ENCODE assay signal across 9 mouse cellular contexts in genomic region chr14:25345995-25346394, GRCm38 (mm10).
DNase-seq lines count a peak whose midpoint lies in the region; TF ChIP-seq lines count a peak whose summit lies in the region.
"Had no signal": no experiment of that assay in that cellular context is flagged by ENCODE, and none has a peak within 500 bp of the region (broad histone marks: within the 10 kb centered on the region; RNA-seq: fewer than 3 reads in every experiment).

No protein-coding gene starts in this region.

- H3K36me3 ChIP-seq in C2C12 (ENCODE audit: control insufficient read depth, insufficient read depth), result no peaks in the 10 kb centered on the region
- H3K36me3 ChIP-seq: lung, embryonic 15.5 days had no signal

- TF ChIP-seq POLR2A in lung, adult 2 months (IDR thresholded peaks at IDR 0.05; ENCODE audit: borderline replicate concordance, extremely low read depth, low read depth, low read length), result no peak

- no peak overlapping the region for H3ac ChIP-seq in C2C12 (ENCODE audit: control insufficient read depth, insufficient read length, low read depth)

- H3K4me3 ChIP-seq in C2C12 (ENCODE audit: insufficient read depth, poor library complexity, severe bottlenecking), result no peak overlapping the region
- no peak overlapping the region for H3K4me3 ChIP-seq in lung, adult 2 months (replicated peaks; ENCODE audit: extremely low read depth, low read depth, low read length)
- H3K4me3 ChIP-seq: lung, embryonic 15.5 days had no signal

- H3K79me2 ChIP-seq in C2C12 (ENCODE audit: control insufficient read depth, insufficient read depth), result no peaks in the 10 kb centered on the region

- 26% methylated on average over 2 of the region's 2 CpGs for WGBS in lung, adult 2 months

- H3K4me1 ChIP-seq in lung, adult 2 months (ENCODE audit: control insufficient read depth, insufficient read depth, low read length), result peaks cover 13% of the 10 kb centered on the region

- no peak for TF ChIP-seq CTCF in C2C12 (IDR thresholded peaks at IDR 0.05; ENCODE audit: control insufficient read depth, insufficient read depth, insufficient read length)
- TF ChIP-seq CTCF in lung, adult 2 months (IDR thresholded peaks at IDR 0.05; ENCODE audit: insufficient read depth, low read length), result no peak

- H3K27me3 ChIP-seq in C2C12 (ENCODE audit: control insufficient read depth, insufficient read depth, insufficient read length), result no peaks in the 10 kb centered on the region
- H3K27me3 ChIP-seq: lung, embryonic 15.5 days had no signal

- DNase-seq in cerebellum, adult 11-12 months, result peak; percentile 73
- no peak for DNase-seq in cerebellum, postnatal 4 days (ENCODE audit: low spot score in 2 of 2)
- peak; percentile 77 for DNase-seq in cerebellum, adult 9-10 months
- peak; percentile 40 for DNase-seq in lung, adult 2 months
- DNase-seq in right cerebral cortex, postnatal 36 days (ENCODE audit: low spot score in 2 of 2), result no peak
- no peak for DNase-seq in right cerebral cortex, adult 2 months (ENCODE audit: low spot score in 2 of 2)
- no peak for DNase-seq in right cerebral cortex, postnatal 4 days

- no peaks in the 10 kb centered on the region for H3K79me3 ChIP-seq in C2C12 (ENCODE audit: low read depth)

TF ChIP-seq in C2C12, 6 proteins besides CTCF, POLR2A, EP300 and RAD21:
- no peak for TF ChIP-seq MYOG (IDR thresholded peaks at IDR 0.05; ENCODE audit: control insufficient read depth, extremely low read depth, insufficient read length)
- TF ChIP-seq USF1 (IDR thresholded peaks at IDR 0.05; ENCODE audit: low read depth), result peak; percentile 58
- TF ChIP-seq CEBPB (IDR thresholded peaks at IDR 0.05; ENCODE audit: low read depth), result no peak
- TF ChIP-seq FOSL1 (IDR thresholded peaks at IDR 0.05; ENCODE audit: insufficient read depth, low read length, poor library complexity, severe bottlenecking), result no peak
- TF ChIP-seq MAX (IDR thresholded peaks at IDR 0.05), result peak; percentile 36

Comparison
In these comparisons a context has a peak if more than half of its experiments do, and no peak if none do; other contexts are left out.
1. DNase-seq: peak in cerebellum, adult 11-12 months (single experiment), cerebellum, adult 9-10 months (single experiment) and lung, adult 2 months (single experiment); none in cerebellum, postnatal 4 days (0 of 2), right cerebral cortex, postnatal 36 days (0 of 2), right cerebral cortex, adult 2 months (0 of 2) and right cerebral cortex, postnatal 4 days (single experiment).